Mouse (Mus musculus): ENCODE measurements around the gene Sf3a3. TPM values are rescaled to one million over a fixed set of nuclear protein-coding genes. Genes with fewer than 3 reads are reported as not detected.

The Sf3a3 gene
- polyA plus RNA-seq, 1 experiment, result 41.6 TPM

DNA sequence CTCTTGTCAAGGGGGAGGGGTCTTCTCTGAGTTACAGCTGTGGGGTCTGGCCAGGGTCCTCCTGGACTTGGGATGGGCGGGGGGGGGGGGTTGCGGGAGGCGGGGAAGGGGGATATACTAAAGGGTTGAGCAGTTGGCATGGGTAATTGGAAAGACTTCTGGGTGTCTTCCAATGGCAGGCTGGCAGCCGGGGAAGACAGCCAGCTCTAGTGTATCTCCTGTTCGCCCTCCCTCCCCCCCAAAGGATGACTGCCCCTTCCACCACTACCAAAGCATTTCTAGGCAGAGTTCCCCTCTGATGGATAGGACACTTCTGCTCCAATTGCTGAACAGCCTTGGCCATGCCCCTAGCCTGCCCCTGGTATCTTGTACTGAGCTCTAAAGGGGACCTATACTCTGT is 12.7 kb upstream of the Sf3a3 start:
- Histone ChIP-seq H3K36me3 (ENCODE audit: control insufficient read depth, insufficient read depth) (peaks cover 11% of the 10 kb centered on the region), H3ac (ENCODE audit: control insufficient read depth, insufficient read length) (peak overlapping the region; percentile 28), H3K4me2 (ENCODE audit: low read depth) (peak overlapping the region; percentile 82), H3K4me3 (peak overlapping the region; percentile 97), H3K79me2 (ENCODE audit: control insufficient read depth, insufficient read depth) (peaks cover 62% of the 10 kb centered on the region), H3K27me3 (ENCODE audit: control insufficient read depth, insufficient read depth, insufficient read length) (no peaks in the 10 kb centered on the region)
- TF ChIP-seq USF1 (IDR thresholded peaks at IDR 0.05; ENCODE audit: low read depth), result no peak
- TF ChIP-seq SRF (IDR thresholded peaks at IDR 0.05; ENCODE audit: control insufficient read depth, insufficient read length, low read depth), result no peak
- no peak for TF ChIP-seq MYOG (IDR thresholded peaks at IDR 0.05; ENCODE audit: control insufficient read depth in 1 of 3, insufficient read depth in 1 of 3, insufficient read length in 2 of 3, low read depth in 2 of 3)

DNA sequence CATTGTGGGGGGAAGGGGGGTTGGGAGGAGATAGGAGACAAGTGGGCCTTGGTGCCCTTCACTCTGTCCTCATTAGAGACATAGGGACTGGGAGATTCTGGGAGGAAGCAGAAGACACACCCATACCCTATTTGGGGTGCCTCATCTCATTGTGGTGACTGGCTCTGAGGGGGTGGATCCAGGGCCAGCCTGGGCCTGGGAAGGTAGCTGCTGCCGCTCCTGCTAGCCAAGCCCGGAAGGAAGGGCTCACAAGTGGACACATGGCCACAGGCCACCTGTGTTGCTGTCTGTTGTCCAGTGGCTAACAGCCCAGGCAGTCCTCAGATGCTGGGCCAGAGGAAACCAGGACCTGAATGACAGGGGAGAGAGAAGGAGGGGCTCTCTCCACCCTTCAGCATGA is 11.2 kb upstream of the Sf3a3 start:
- TF ChIP-seq MYOG (IDR thresholded peaks at IDR 0.05; ENCODE audit: control insufficient read depth in 1 of 3, insufficient read depth in 1 of 3, insufficient read length in 2 of 3, low read depth in 2 of 3) (peak; percentile 7 to 83 (median 15)), MYOD1 (IDR thresholded peaks at IDR 0.05; ENCODE audit: control insufficient read depth in 1 of 3, insufficient read length in 2 of 3, low read depth in 2 of 3) (peak in 2 of 3 experiments; percentile 13 to 84), POLR2AphosphoS2 (IDR thresholded peaks at IDR 0.05; ENCODE audit: insufficient read length, low read depth) (peak; percentile 76), E2F4 (IDR thresholded peaks at IDR 0.05; ENCODE audit: insufficient read depth) (no peak), POLR2A (IDR thresholded peaks at IDR 0.05; ENCODE audit: insufficient read length, low read depth) (peak; percentile 73), MAX (IDR thresholded peaks at IDR 0.05; ENCODE audit: low read depth) (peak; percentile 36), TCF3 (IDR thresholded peaks at IDR 0.05; ENCODE audit: insufficient read length, low read depth) (no peak), REST (IDR thresholded peaks at IDR 0.05; ENCODE audit: insufficient read depth, insufficient read length) (no peak), SRF (IDR thresholded peaks at IDR 0.05; ENCODE audit: control insufficient read depth, insufficient read length, low read depth) (peak; percentile 91), USF1 (IDR thresholded peaks at IDR 0.05; ENCODE audit: low read depth) (no peak), CEBPB (IDR thresholded peaks at IDR 0.05; ENCODE audit: insufficient read depth, poor library complexity, severe bottlenecking) (no peak), TCF12 (IDR thresholded peaks at IDR 0.05; ENCODE audit: insufficient read depth, poor library complexity, severe bottlenecking) (no peak)
- Histone ChIP-seq H3K36me3 (ENCODE audit: control insufficient read depth, insufficient read depth) (peaks cover 11% of the 10 kb centered on the region), H3K27me3 (ENCODE audit: control insufficient read depth, insufficient read depth, insufficient read length) (no peaks in the 10 kb centered on the region), H3ac (ENCODE audit: control insufficient read depth, insufficient read length) (no peak overlapping the region), H3K79me2 (ENCODE audit: control insufficient read depth, insufficient read depth) (peaks cover 67% of the 10 kb centered on the region), H3K4me3 (peak overlapping the region; percentile 97), H3K4me2 (ENCODE audit: low read depth) (peak overlapping the region; percentile 82)

- no peaks in the 10 kb centered on the region for H3K27me3 ChIP-seq (ENCODE audit: control insufficient read depth, insufficient read depth, insufficient read length)
- TF ChIP-seq TCF3 (IDR thresholded peaks at IDR 0.05; ENCODE audit: insufficient read length, low read depth) (no peak), POLR2AphosphoS2 (IDR thresholded peaks at IDR 0.05; ENCODE audit: insufficient read length, low read depth) (no peak), E2F4 (IDR thresholded peaks at IDR 0.05; ENCODE audit: insufficient read depth) (no peak)
- peak overlapping the region; percentile 97 for H3K4me3 ChIP-seq
- H3K79me2 ChIP-seq (ENCODE audit: control insufficient read depth, insufficient read depth), result peaks cover 67% of the 10 kb centered on the region
- peak overlapping the region; percentile 82 for H3K4me2 ChIP-seq (ENCODE audit: low read depth)
- no peak overlapping the region for H3ac ChIP-seq (ENCODE audit: control insufficient read depth, insufficient read length)
- peaks cover 11% of the 10 kb centered on the region for H3K36me3 ChIP-seq (ENCODE audit: control insufficient read depth, insufficient read depth)
Observed at GRCm38 (mm10) chr4:124703881-124704796, 10.4 kb upstream of the Sf3a3 start.

DNA sequence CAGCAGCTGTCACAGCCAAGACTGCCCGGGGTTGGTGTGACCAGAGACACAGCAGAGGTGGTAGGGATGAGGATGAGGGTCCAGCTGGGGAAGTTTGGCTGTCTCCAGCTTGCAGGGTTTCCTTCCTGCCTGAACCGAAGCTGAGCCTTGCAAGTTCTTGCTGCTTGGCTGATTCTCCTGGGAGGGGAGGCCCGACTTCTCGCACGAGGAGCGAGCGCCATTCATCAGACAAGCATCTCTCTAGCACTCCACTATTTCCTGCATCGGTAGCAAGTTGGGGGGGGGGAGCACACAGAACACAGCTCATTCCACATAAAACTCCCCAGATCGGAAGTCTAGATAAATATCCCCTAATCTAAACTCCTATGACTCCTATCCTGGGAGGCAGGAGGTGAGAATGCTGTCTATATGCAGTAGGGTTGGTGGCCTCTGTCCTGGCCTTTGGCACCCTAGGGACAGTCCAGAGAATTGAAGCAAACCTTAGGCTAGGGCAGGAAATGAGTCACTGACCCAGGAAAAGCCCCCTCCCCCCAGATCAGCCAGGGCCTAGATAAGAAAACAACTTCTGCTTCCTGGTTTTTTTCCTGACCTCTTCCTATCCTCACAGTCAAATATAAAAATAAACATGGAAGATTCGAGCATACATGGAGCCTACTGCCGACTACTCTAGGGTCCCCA is 9.6 kb upstream of the Sf3a3 start:
- Histone ChIP-seq H3K36me3 (ENCODE audit: control insufficient read depth, insufficient read depth) (peaks cover 11% of the 10 kb centered on the region), H3K27me3 (ENCODE audit: control insufficient read depth, insufficient read depth, insufficient read length) (no peaks in the 10 kb centered on the region), H3K4me3 (peak overlapping the region; percentile 97), H3ac (ENCODE audit: control insufficient read depth, insufficient read length) (no peak overlapping the region), H3K79me2 (ENCODE audit: control insufficient read depth, insufficient read depth) (peaks cover 67% of the 10 kb centered on the region), H3K4me2 (ENCODE audit: low read depth) (peak overlapping the region; percentile 82)
- TF ChIP-seq POLR2AphosphoS2 (IDR thresholded peaks at IDR 0.05; ENCODE audit: insufficient read length, low read depth), result peak; percentile 18
- no peak for TF ChIP-seq REST (IDR thresholded peaks at IDR 0.05; ENCODE audit: insufficient read depth, insufficient read length)
- TF ChIP-seq MYOD1 (IDR thresholded peaks at IDR 0.05; ENCODE audit: control insufficient read depth in 1 of 3, insufficient read length in 2 of 3, low read depth in 2 of 3), result peak in 2 of 3 experiments; percentile 47 to 57

DNA sequence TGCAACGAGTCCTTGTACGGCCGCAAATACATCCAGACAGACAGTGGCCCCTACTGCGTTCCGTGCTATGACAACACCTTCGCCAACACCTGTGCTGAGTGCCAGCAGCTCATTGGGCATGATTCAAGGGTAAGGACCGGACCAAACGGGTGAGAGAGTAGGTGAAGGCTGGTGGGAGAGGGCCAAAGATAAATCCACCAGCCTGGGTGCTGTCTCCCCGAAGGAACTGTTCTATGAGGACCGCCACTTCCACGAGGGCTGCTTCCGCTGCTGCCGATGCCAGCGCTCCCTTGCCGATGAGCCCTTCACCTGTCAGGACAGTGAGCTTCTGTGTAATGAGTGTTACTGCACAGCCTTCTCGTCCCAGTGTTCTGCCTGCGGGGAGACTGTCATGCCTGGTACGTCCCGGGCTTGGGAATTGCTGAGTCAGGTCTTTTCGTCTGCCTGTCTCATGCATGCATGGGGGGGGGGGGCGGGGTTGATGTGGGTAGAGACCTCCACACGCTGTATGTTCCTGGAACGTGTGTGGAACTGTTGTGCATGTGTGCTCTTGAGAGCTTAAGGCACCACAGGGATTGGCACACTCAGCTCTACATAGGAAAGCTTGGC is 8.8 kb upstream of the Sf3a3 start:
- Histone ChIP-seq H3K36me3 (ENCODE audit: control insufficient read depth, insufficient read depth) (peaks cover 11% of the 10 kb centered on the region), H3K4me2 (ENCODE audit: low read depth) (peak overlapping the region; percentile 82), H3K79me2 (ENCODE audit: control insufficient read depth, insufficient read depth) (peaks cover 66% of the 10 kb centered on the region), H3K4me3 (peak overlapping the region; percentile 97), H3ac (ENCODE audit: control insufficient read depth, insufficient read length) (no peak overlapping the region), H3K27me3 (ENCODE audit: control insufficient read depth, insufficient read depth, insufficient read length) (no peaks in the 10 kb centered on the region)
- no peak for TF ChIP-seq POLR2AphosphoS2 (IDR thresholded peaks at IDR 0.05; ENCODE audit: insufficient read length, low read depth)
- peak; percentile 35 for TF ChIP-seq POLR2A (IDR thresholded peaks at IDR 0.05; ENCODE audit: insufficient read length, low read depth)
